Mouse (Mus musculus) cerebellum, adult 9-10 months (tissue): ENCODE data around the gene Glp2r.

Experiments used
- DNase-seq: peaks from one replicate; pipeline ENCODE4 v3.0.0; 2022

The Glp2r gene

DNA sequence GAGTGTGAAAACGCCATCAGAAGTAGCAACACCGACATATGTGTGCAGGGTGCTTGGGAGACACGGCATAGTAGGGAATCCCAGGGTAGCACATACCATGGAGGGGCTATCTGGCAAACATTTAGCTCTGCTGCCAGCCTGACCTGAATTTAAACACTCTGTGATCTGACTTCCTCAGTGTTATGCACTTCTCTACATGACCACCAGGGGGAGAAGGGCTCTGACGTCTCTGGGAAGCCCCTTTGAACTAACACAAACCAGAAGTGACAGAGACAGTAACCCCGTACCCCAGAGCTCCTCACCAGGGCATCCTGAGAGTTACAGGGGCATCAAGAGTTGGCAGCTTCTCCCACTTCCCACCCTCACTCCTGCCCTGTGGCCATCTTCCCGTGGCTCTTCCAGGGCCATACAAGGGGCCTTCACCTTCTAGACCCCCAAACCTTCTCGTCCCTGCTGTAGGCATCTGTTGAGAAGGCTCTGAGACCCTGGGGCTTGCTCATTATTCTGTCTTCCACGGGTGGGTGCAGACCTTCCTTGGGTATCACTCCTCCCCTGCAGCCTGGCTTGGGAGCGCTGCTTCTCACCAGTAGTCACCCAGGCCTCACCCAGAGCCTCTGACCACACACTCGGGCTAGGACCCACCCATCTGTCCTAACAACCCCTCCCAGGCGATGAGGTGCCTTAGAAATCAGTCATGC is 113.1 kb downstream of the Glp2r start:
- DNase-seq = peak; percentile 88

DNA sequence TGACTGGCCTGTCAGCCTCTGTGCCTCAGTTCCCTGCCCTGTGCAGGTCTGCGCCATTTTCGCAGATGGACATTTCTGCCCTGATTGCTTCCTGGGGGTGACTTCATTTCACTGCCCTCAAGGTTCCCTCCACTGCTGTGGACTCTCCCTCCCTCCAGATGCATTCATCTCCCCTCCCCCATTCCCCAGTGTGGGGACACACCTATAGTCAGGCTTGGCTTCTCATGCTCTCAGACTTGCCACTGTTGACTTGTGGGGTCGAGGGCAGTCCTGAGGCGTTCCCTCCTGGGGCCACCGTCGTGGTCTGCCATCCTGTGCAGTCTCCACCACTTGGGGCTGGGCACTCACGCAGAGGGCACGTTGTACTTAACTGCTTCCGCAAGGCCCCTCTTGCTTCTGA is 114.1 kb downstream of the Glp2r start:
- DNase-seq = peak; percentile 52

DNA sequence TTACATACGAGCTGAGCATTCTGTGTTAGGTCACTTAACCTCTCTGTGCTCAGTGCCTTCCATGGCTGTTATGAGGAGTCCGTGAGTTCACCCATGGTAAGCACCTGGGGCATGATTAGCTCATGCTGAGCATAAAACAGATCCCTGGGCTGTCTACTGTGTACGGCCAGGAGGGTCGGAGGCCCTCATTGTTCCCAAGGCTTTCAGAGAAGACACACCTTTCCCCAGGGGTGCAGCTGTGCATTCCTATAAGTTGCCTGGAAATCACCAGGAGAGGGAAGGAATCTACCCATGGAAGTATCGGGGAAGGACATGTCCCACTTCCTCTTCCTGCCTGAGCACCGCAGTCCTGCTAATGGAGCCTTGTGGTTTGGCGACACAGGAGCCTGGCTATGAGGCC is 114.6 kb downstream of the Glp2r start:
- peak; percentile 52 for DNase-seq

DNA sequence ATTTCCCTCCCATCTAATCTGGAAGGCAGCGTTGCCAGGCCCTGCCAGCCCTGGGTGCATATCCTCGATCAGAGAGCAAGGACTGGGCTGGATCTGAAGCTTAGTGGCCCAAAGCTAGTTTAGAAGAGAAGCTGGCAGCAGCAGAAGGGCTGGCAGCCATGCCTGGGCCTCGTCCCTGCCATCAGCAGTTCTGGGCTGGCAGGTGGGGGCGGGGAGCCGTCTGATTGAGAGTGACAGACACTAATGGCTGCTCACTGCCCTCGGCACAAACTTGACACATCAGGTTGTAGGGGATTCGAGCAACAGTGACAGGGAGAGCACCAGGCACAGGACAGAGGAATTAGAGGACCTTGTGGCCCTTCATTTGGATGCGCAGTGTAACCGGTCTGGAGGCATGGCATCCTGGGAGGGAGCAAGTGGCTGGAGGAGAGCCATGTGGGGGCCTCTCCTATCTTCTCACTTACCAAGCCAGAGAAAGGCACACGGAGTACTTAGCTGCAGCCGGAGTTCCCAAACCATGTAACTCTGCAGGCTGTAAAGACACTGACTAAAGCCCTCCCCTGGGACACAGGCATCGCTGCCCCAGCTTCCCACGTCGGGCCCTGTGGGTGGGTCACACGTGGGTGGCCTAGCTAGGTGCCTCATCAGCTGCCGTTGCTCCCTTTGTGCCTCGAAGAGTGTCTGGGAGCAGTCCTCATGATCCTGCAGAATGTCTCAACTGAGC is 115.6 kb downstream of the Glp2r start:
- peak; percentile 89 for DNase-seq

DNA sequence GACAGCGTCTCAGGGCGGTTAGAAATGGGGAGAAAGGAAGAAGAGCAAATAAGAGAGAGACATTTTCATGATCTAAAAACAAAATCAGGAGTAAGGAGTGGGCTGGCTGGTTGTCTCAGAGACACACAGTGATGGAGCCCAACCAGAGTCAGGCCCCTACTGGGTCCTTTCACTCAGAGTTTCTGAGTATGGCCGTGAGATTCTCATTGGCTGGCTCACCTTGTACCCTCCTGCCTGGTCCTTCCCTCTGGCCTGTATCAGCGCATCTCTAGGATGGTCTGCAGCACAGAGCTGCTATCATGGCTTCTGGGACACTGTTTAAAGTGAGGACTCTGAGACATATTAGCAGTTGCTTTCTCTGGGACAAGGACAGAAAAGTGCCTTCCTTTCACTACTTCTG is 116.4 kb downstream of the Glp2r start:
- DNase-seq = peak; percentile 76

DNA sequence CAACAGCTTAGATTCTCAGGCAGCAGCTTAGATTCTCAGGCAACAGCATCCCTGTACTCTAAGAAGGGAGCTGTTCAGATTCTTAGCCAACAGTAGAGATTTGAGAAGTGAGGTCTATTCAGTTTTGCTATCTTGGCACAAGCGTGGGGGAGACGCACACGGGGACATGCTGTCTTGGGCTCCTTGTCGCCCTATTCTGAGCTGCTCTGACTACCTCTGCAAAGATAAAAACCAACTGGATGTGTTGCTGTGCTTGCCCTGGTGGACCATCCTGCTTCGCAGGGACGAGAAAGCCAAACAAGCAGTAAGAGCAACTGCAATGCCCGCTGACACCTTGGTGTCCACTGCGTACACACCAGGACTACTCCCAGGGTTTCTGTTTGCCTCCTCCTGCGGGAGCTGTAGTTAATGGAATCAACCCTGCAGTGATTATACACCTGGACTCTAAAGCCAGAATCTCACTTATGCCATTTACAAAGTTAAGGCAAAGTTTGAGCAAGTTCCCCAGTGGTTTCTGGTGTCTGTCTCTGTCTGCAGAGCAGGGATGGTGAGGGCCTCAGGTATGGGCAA is 117.3 kb downstream of the Glp2r start:
- peak; percentile 47 for DNase-seq

DNA sequence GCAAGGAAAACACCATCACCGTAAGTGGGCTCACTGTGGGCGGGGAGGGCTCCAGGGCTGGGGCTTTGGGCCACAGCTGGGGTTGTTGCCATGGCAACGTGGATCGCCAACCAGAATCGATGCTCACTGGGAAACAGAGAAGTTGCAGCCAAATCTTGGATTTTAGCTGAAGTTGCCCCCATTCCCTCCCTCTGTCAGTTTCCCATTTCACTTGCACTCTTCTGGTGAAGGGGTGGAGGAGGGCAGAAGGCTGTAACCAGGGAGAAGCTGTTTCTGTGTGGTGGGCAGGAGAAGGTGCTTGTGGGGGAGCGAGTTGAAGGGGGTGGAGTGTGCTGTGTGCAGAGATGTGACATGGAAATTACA is 118.1 kb downstream of the Glp2r start:
- no peak for DNase-seq

DNA sequence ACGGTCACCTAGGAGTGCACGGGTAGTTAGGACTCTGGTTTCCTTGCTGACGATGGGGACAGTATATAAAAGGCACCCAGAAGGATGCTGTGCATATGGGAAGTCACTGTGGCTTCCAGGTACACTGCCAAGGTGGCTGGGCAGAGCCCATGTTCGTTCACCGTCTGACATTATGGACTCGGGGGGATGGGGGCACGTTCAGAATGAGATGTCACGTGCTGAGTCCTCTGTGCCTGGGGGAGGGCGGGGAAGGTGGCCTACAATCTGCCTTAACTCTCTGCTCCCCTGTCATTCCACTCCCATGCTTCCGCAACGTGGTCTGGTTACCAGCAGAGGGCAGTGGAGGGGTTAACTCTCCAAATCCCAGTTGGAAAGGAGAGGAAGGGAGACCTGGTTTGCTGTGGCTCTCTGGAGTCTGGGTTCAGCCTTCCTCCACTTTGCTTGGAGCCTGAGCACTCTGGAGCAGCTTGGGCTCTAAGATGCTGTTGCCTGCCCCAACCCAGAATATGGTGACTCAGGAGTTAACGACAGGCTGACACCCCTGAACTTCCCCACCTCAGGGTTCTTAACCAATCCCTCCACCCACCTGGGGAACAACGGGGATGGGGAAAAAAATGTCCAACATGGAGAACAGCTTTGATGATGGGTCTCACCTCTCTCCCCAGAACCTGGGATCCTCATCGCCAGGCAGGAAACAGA is 118.6 kb downstream of the Glp2r start:
- peak; percentile 97 for DNase-seq

DNA sequence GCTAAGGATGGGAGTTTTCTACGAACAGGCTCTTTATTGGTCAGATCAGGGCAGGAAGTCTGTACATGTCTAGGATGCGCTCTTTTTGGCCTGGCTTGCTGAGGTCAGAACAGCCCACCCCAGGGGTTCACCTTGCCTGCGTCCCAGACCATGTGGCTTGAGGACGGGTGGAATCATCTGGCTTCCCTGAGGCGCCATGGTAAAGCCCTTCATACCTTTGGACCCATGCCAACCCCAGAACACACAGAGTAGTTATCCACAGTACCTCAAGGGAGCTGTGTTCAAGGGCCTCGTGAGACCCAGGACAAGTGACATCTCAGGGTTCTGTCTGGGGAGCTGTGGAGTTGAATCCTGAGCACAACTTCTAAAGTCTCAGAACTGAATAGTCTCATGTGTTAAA is 119.2 kb downstream of the Glp2r start:
- DNase-seq = peak; percentile 72

DNA sequence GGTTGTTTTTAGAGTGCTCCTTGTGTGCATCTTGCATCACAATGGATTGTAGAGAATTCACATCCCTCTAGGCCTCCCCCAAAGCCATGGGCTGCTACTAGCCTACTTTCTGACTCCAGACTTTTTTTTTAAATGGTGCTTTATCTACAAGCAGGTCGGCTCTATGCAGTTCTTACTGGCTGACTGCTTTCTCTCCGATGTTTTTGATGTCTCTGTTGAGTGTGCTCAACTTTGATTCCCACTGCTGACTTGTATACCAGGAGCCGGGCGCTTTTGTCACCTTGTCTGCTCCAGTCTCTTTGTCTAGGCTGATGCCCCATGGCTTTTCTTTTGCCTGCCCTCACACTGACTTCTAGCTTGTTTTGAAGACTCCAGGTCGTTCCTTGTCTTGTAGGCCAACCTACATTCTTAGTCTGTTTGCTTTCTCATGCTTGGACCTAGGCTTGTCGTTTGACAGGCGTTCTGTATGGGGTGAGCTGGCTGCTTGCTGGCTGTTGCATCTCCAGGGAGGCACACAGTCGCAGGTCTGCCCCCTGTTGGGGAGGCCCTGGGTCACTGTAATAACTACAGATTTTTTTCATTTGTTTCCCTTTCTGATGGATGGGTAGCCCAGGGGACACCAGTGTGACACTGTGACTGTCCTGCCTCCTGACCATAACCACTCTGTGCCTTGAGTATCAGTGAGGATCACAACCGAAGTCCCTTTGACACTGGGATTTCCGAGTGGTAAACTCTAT is 120.8 kb downstream of the Glp2r start:
- peak; percentile 49 for DNase-seq

DNA sequence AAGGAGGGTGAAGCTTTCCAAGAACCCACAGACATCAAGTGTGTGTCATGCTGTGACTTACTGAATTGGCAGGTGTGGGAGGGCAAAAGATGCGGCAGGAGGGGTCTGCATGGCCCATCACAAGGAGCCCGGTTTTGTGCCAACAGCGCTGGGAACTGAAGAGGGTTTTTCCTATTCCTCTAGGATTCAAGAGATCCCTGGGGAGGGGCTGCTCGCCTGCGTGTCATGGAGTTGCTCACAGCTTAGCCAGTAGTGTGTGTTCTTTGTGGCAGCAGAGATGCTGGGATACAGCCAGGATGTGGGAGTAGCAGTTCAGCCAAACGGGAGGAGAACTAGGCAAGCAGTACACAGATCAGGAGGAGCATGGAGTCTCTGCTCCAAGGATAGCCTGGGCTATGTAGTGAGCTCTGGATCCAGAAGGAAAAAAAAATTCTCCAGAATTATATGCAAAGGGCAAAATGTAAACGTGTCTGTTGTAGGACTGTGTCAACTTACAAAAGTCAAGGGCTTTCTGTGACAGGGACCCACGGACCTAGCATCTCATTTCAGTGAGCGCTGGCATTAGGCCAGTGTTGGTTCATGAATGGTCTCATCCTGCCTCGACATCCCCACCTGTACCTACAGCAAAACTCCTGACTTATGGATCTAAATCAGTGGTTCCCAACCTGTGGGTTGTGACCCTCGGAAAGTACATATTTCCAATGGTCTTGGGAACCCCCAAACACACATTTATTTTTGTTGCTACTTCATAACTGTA is 122.1 kb downstream of the Glp2r start:
- DNase-seq = peak; percentile 69

DNA sequence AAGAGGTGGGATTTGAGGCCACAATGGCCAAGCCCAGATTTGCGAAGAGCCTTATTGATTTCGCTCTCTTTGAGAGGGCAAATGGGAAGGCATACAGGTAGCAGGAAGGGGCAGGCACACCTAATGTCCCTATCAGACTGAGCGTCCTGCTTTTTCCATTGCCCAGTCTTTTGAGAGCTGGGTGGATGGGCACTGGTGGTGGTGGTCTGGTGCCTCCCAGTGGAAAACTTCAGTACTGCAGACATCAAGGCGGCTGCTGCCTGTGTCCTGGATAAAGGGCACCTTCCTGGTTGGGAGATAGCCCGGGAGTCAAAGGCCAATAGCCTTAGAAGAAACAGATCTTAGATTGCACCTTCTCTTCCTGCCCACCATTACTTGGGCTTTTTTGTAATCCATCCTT is 123.2 kb downstream of the Glp2r start:
- peak; percentile 91 for DNase-seq

DNA sequence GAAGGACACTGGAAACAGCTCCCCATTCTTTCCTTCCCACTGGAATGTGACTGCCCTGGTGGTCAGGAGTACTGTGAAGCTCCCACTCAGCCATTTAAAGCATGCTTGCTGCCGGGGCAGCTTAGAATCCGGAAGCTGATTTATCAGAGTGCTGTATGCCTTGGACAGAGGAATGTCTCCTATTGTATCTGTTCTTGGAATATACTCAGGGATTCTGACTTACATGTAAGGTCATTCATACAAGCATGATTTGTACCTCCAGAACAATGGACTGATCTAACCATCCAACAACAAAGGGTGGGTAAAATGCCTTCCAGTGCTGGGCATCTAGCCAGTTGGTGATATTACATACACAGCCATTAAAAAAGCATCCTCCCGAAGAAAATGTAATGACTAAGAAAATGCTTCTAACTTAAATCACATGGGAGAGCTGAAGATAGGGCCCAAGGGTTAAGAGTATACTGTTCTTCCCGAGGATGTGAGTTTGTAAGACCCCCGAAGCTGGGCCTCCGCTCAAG is 126.3 kb downstream of the Glp2r start:
- no peak for DNase-seq

DNA sequence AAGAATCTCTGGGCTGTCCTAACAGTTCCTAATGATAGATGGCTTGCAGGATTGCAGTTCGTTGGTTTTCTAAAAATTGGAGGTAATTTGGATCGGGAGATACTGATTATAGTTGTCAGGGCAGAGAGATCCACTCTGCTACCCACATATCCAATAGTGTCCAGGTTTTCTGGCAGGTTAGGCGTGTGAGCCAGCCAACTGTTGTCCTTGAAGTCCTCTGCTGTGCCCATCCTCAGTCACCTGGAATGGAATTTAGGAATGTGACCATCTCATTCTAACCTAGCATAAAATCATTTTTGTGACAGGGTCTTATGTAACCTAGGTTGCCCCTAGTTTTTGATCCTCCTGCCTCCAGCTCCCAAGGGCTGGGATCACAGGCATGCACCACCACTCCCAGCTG is 127.5 kb downstream of the Glp2r start:
- peak; percentile 55 for DNase-seq

DNA sequence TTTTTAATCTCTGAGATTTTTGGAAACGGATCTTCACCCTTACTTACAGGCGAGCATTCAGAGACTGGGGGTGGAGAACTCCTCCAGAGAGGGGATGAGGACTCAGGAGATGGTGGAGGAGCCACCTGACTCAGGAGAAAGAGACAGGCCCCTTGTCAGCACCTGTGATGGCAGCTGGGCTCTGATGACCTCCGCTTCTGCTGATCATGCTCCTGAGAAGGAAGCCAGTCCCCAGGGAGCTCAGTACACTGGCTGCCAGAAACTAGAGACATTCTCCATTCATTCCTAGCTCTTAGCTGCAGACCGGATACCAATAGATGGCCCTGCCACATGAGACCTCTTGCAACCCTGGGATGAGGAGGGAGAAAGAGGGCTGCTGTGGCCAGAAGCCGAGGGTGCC is 128.1 kb downstream of the Glp2r start:
- no peak for DNase-seq

DNA sequence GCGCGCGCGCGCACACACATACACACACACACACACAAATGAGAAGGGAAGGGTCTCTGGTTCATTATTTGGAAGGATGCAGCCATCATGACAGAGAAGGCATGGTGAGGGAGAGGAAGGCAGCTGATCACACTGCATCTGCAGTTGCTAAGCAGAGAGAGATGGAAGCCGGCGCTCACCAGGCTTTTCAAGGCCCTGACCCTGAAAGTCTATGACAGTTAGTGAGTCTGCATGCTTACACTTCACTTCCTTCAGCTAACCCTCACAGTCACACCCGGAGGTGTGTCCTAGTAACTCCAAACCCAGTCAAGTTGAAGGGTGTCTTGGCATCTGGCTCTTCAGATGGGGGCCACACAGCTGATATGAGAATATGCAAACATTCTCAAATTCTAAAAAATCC is 128.5 kb downstream of the Glp2r start:
- DNase-seq = no peak

DNA sequence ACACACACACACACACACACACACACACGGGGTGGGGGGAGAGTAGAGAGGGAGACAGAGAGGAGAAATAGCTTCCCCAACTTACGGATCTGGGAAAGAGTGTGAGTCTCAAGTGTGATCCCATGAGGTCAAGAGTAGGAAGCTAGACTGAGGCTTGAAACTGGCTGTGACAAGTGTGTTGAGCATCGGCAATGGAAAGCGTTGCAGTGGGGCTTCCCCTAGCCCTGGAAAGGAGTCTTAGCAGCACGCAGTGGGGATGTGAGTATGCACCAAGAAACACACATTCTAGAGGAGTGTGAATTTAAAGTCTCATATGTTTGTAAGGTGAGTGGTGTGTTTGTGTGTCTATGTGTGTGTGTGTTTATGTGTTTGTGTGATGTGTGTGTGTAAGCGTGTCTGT is 130.7 kb downstream of the Glp2r start:
- no peak for DNase-seq

DNA sequence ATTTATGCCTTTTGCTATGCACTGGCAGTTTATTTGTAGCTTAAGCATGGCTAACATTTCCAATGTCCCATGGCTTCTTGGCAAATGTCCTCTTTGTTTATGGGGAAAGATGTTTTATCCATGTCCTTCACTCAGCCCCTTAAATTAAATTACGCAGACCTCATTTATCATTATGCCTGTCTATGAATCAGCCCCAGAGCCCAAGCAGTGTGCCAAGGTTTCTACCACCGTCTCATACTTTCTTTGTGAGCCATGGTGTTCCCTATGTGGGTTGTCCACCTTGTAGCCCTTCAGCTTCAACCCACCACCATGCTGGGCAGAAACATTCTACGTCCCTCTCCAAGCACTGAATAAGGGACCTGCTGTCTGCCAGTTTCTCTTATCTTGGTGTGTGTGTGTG is 132.6 kb downstream of the Glp2r start:
- DNase-seq = no peak

DNA sequence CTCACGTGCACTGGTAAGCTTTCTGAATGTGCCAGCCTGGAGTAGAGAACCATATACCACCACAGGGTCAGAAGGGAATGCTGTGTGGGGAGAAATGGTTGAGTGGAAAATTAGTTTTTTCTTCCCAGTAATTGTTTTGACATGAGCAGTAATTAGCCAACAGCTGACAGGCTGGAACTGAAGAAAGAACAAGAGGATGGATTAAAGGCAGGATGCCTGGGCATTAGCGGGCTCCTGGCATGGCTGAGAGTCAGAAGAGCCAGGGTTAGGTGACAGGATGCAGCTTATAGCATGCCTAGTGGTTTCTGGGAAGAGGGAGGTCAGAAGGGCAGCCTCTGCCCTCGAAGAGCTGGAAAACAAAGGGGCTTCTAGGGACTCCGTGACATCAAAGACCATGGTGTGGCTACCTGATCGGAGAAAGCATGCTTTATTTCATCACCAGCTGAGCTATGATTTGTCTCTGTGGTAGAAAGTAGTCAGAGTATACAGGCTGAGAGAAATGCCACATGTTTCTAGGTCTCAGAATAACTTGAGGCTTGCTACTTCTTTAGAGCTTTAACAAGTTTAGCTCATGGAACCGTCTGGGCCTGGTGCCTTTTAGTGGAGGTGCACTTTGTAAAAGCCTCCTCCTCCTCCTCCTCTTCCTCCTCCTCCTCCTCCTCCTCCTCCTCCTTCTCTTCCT is 133.9 kb downstream of the Glp2r start:
- DNase-seq = no peak

DNA sequence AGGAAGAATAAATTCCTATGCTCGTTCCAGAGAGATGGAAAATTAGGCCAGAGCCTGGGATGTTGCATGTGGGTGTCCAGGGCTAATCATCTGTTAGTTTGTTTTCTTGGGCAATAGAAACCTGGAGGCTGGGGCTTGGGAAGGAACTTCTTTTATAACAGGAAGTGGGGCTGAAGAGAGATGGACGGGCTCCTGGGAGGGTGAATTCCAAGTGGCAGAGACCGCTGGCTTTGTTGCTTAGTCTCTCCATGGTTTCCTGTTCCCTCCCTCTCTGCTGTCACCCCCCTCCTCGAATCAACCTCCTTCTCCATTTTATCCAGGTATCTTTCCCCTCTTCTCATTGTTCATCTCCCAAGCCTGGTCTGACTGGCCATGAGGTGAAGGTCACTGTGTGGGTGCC is 134.8 kb downstream of the Glp2r start:
- DNase-seq = no peak

DNA sequence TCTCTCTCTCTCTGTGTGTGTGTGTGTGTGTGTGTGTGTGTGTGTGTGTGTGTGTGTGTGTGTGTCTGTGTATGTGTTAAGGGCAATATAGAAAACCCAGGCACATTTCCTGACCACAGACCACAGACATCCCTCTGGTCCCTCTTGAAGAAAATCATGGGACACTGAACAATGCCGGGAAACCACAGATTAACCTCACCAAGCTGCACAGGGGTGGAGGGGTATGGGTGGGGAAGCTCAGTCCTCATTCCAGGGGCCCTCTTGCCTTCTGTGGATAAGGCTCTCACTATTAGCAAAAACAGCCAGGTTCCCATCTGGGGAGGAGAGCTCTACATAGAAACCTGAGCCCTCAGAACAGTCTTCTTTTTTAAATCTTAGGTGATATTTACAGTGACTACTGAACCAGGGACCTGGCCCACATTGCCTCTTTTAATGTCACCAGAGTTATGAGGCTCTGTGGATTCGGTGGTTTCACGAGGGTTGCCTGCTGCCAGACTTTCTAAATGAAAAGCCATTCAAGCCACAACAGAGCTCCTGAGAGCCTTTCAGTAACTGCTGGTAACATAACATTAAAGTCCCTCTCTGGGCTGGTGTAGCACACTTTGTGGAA is 137.2 kb downstream of the Glp2r start:
- DNase-seq = no peak
